Mouse (Mus musculus) embryonic fibroblast, embryonic 13.5 days (primary cell): ENCODE data around the gene Mapk10. TPM values are rescaled to one million over a fixed set of nuclear protein-coding genes. Genes with fewer than 3 reads are reported as not detected.

Experiments
- H3K27ac ChIP-seq: 2 replicates; pipeline ENCODE4 v1.5.1; 2012; ENCODE audit warnings: low read length, control low read depth, inconsistent platforms; ENCODE audit not compliant: insufficient read depth
- H3K4me1 ChIP-seq: 2 replicates; pipeline ENCODE4 v1.6.1; 2011; ENCODE audit warnings: low read length; ENCODE audit not compliant: control insufficient read depth, insufficient read depth
- H3K4me3 ChIP-seq: 2 replicates; pipeline ENCODE4 v1.5.1; 2011; ENCODE audit warnings: mild to moderate bottlenecking, control low read depth, low read length; ENCODE audit not compliant: insufficient read depth
- CTCF ChIP-seq: IDR thresholded peaks from 2 replicates; pipeline ENCODE4 v1.5.1; 2011; ENCODE audit warnings: mild to moderate bottlenecking, control low read depth, low read length, moderate library complexity, borderline replicate concordance; ENCODE audit not compliant: insufficient read depth
- POLR2A ChIP-seq: IDR thresholded peaks from 2 replicates; pipeline ENCODE4 v1.6.1; 2011; ENCODE audit warnings: low read depth, mild to moderate bottlenecking, control low read depth, low read length, moderate library complexity
- polyA plus RNA-seq: library from polyadenylated mRNA; stranded (reverse); fragments of >200 nt; gene quantifications from 2 replicates; pipeline ENCODE4 v1.2.4, GENCODE M21; 2011; ENCODE audit warnings: low read depth; ENCODE audit not compliant: missing spikeins, insufficient read length

The Mapk10 gene
- polyA plus RNA-seq, 1 experiment = 0.16 TPM

GRCm38 (mm10) chr5:103132814-103133213 lies 78.3 kb downstream of the Mapk10 start:
- TF ChIP-seq CTCF = no peak
- TF ChIP-seq POLR2A = no peak
- Histone ChIP-seq H3K4me3 (no peak overlapping the region), H3K4me1 (no peaks in the 10 kb centered on the region), H3K27ac (no peak overlapping the region)

GRCm38 (mm10) chr5:103119618-103120017 lies 91.5 kb downstream of the Mapk10 start:
- H3K27ac ChIP-seq = no peak overlapping the region
- H3K4me3 ChIP-seq = no peak overlapping the region
- no peaks in the 10 kb centered on the region for H3K4me1 ChIP-seq
- no peak for TF ChIP-seq POLR2A
- no peak for TF ChIP-seq CTCF

GRCm38 (mm10) chr5:103115571-103115970 lies 95.6 kb downstream of the Mapk10 start:
- H3K4me3 ChIP-seq = no peak overlapping the region
- no peaks in the 10 kb centered on the region for H3K4me1 ChIP-seq
- H3K27ac ChIP-seq = no peak overlapping the region
- no peak for TF ChIP-seq CTCF
- no peak for TF ChIP-seq POLR2A

GRCm38 (mm10) chr5:103112471-103112870 lies 98.7 kb downstream of the Mapk10 start:
- TF ChIP-seq CTCF (no peak), POLR2A (no peak)
- H3K27ac ChIP-seq = no peak overlapping the region
- H3K4me1 ChIP-seq = no peaks in the 10 kb centered on the region
- H3K4me3 ChIP-seq = no peak overlapping the region

GRCm38 (mm10) chr5:103109409-103109808 lies 101.7 kb downstream of the Mapk10 start:
- TF ChIP-seq CTCF = no peak
- no peak for TF ChIP-seq POLR2A
- Histone ChIP-seq H3K27ac (no peak overlapping the region), H3K4me3 (no peak overlapping the region), H3K4me1 (no peaks in the 10 kb centered on the region)

- no peak overlapping the region for H3K27ac ChIP-seq
- TF ChIP-seq POLR2A = no peak
- no peak overlapping the region for H3K4me3 ChIP-seq
- no peaks in the 10 kb centered on the region for H3K4me1 ChIP-seq
Measured at GRCm38 (mm10) chr5:103105441-103106414, 105.4 kb downstream of the Mapk10 start.

GRCm38 (mm10) chr5:103104082-103104481 lies 107.1 kb downstream of the Mapk10 start:
- TF ChIP-seq POLR2A = no peak
- no peak for TF ChIP-seq CTCF
- Histone ChIP-seq H3K4me1 (no peaks in the 10 kb centered on the region), H3K4me3 (no peak overlapping the region), H3K27ac (no peak overlapping the region)

- no peaks in the 10 kb centered on the region for H3K4me1 ChIP-seq
- H3K27ac ChIP-seq = no peak overlapping the region
- TF ChIP-seq POLR2A (no peak), CTCF (no peak)
- no peak overlapping the region for H3K4me3 ChIP-seq
Measured at GRCm38 (mm10) chr5:103102876-103103393, 108.2 kb downstream of the Mapk10 start.

GRCm38 (mm10) chr5:103102176-103102575 lies 109.0 kb downstream of the Mapk10 start:
- Histone ChIP-seq H3K4me1 (no peaks in the 10 kb centered on the region), H3K4me3 (no peak overlapping the region), H3K27ac (no peak overlapping the region)
- no peak for TF ChIP-seq CTCF
- TF ChIP-seq POLR2A = no peak

GRCm38 (mm10) chr5:103094166-103094565 lies 117.0 kb downstream of the Mapk10 start:
- no peak overlapping the region for H3K4me3 ChIP-seq
- TF ChIP-seq CTCF (no peak), POLR2A (no peak)
- H3K27ac ChIP-seq = no peak overlapping the region
- no peaks in the 10 kb centered on the region for H3K4me1 ChIP-seq
